Mouse (Mus musculus): ENCODE results near the gene Tomm20.

GRCm38 (mm10) chr8:126935932-126936331 is 9.7 kb downstream of the Tomm20 start:
- no peak for TF ChIP-seq CTCF (IDR thresholded peaks at IDR 0.05; ENCODE audit: low read depth, low read length)
- TF ChIP-seq POLR2A (IDR thresholded peaks at IDR 0.05; ENCODE audit: borderline replicate concordance, low read depth, low read length), result no peak
